Mouse (Mus musculus): ENCODE measurements around the gene Rrp12. TPM values are rescaled to one million over a fixed set of nuclear protein-coding genes. Genes with fewer than 3 reads are reported as not detected.

Gene Rrp12
- 16.6 and 21.2 TPM in 2 replicates for polyA plus RNA-seq (2015; fragmentation: Nextera tagmentation; extraction: Ambion mirVana)

DNA sequence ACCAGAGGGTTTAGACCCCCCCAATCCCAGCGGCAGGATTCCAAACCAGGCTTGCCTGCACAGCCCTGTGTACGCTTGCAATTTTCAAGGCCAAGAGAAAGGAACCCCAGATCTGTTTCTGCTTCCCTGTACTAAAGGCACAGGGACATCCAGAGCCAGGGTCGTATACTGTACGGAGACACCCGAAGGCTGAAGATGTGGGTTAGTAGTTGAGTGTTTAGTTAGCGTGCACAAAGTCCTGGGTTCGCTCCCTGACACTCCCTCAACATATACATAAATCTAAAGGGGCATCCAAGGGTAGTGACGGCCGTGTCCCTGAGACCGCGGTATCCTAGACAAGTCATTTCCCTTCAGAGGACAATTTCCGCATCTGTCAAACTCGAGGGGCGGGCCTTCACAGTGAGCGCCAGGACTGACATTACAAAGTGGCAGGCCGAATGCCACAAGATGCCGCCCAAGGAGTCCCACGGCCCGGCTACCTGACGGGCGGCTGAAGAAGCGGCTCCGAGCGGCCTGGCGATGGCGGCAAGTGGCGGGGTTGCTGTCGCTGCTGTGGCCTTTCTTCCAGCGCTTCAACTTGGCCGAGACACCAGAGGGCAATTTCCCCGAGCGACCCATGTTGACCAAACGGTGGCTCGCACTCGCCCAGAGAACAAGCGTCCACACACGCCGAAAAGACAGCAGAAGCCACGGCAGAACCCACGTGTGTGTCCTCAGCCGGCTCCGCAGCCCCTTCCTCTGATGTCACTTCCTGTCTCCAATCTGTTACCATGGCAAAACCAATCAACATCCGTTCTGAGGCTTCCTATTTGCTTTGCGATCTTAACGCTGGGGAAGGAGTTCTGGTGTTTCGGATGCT, at the start of gene Rrp12:
Gene Rrp12 (minus strand): TSS at position 714 of the 859 bp plus-strand sequence.
- no peaks in the 10 kb centered on the region for H3K27me3 ChIP-seq (replicated peaks; ENCODE audit: control insufficient read depth, insufficient read depth, low read length)
- H3K27ac ChIP-seq (ENCODE audit: low read depth, low read length), result peak within 1 kb of the TSS; percentile 29
- no peaks in the 10 kb centered on the region for H3K9me3 ChIP-seq (ENCODE audit: control insufficient read depth, low read length)
- peak within 1 kb of the TSS; percentile 72 for H3K9ac ChIP-seq (ENCODE audit: low read depth, low read length)
- peak within 1 kb of the TSS; percentile 86 for H3K4me3 ChIP-seq (ENCODE audit: low read length)
- no peaks in the 10 kb centered on the region for H3K36me3 ChIP-seq (ENCODE audit: control insufficient read depth, insufficient read depth, low read length)
- peak within 1 kb of the TSS; percentile 89 for H3K4me2 ChIP-seq (ENCODE audit: low read length)
- under 1% methylated on average over 46 of the region's 46 CpGs for WGBS
- ATAC-seq, result peak; percentile 97
- H3K4me1 ChIP-seq (ENCODE audit: control insufficient read depth, insufficient read depth, low read depth, low read length), result peaks cover 15% of the 10 kb centered on the region

DNA sequence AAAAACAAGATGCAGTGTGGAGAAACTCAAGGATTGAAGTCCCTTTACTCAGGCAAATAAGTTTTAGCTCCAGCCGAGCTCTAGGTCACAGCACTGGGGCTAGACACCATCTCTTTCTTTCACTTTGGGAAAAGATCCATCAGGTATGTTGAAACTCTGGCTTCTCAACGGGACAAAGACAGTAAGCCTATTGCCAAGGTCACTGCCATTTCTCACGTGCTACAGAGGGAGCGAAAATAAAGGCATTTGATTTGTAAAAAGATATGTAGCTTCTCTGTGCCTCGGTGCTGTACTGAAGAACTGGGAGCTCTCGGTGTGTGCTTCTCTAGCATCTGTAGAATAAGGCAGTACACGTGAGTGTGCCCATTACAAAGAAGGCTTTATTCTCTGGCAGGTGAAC, 47.9 kb upstream of the Rrp12 start:
- Histone ChIP-seq H3K27ac (ENCODE audit: low read depth, low read length) (no peak overlapping the region), H3K9me3 (ENCODE audit: control insufficient read depth, low read length) (no peaks in the 10 kb centered on the region), H3K27me3 (replicated peaks; ENCODE audit: control insufficient read depth, insufficient read depth, low read length) (no peaks in the 10 kb centered on the region), H3K4me2 (ENCODE audit: low read length) (no peak overlapping the region), H3K4me1 (ENCODE audit: control insufficient read depth, insufficient read depth, low read depth, low read length) (no peaks in the 10 kb centered on the region), H3K9ac (ENCODE audit: low read depth, low read length) (no peak overlapping the region), H3K4me3 (ENCODE audit: low read length) (no peak overlapping the region), H3K36me3 (ENCODE audit: control insufficient read depth, insufficient read depth, low read length) (peaks cover 60% of the 10 kb centered on the region)
- ATAC-seq, result no peak
- WGBS, result 92% methylated on average over 7 of the region's 7 CpGs

DNA sequence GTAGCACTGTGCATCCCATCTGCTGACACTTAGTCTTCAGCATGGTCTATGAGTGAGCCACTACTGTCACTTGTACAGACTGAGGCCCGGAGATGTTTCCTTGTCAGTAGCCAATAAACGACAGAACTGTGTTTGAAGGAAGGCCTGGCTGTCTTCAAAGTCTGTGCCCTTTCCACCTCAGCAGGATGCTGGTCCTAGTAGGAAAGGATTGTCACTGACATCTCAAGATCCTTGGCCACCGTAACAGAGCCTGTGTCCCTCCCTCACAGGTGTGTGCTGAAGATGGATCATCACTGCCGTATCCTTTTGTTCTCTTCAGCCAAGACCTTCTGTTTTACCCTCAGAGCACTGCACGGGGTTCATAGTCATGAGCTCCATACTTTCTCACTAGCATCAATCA, 42.6 kb upstream of the Rrp12 start:
- no peak for ATAC-seq

DNA sequence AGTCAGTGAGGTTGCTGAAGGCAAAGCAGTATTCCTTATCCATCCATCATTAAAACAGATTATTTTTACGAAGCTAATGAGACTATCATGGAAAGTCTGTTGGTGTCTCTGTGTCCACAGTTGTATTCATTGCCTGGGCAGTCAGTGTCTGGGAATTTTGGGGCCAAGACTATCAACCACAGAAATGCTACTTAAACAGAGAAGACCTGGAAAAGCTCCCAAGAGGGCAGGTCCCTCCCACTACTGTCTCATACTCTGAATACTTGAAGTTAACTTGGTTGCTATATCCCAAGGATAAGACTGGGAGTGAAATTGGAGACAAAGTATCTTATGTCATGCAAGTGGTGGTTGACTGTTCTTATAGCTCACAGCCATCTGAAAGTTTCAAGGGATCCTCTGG, 39.9 kb upstream of the Rrp12 start:
- no peak for ATAC-seq
- Histone ChIP-seq H3K27ac (ENCODE audit: low read depth, low read length) (no peak overlapping the region), H3K27me3 (replicated peaks; ENCODE audit: control insufficient read depth, insufficient read depth, low read length) (no peaks in the 10 kb centered on the region), H3K9ac (ENCODE audit: low read depth, low read length) (no peak overlapping the region), H3K4me1 (ENCODE audit: control insufficient read depth, insufficient read depth, low read depth, low read length) (peaks cover 18% of the 10 kb centered on the region), H3K36me3 (ENCODE audit: control insufficient read depth, insufficient read depth, low read length) (peaks cover 22% of the 10 kb centered on the region), H3K9me3 (ENCODE audit: control insufficient read depth, low read length) (no peaks in the 10 kb centered on the region), H3K4me3 (ENCODE audit: low read length) (no peak overlapping the region), H3K4me2 (ENCODE audit: low read length) (no peak overlapping the region)
- WGBS, result 91% methylated on average over 1 of the region's 1 CpGs

More for the DNA sequence above, 42.6 kb upstream of the Rrp12 start:
- H3K36me3 ChIP-seq (ENCODE audit: control insufficient read depth, insufficient read depth, low read length), result peaks cover 36% of the 10 kb centered on the region
- no peak overlapping the region for H3K9ac ChIP-seq (ENCODE audit: low read depth, low read length)
- H3K27ac ChIP-seq (ENCODE audit: low read depth, low read length), result no peak overlapping the region
- H3K9me3 ChIP-seq (ENCODE audit: control insufficient read depth, low read length), result no peaks in the 10 kb centered on the region
- H3K4me1 ChIP-seq (ENCODE audit: control insufficient read depth, insufficient read depth, low read depth, low read length), result peaks cover 10% of the 10 kb centered on the region
- H3K4me2 ChIP-seq (ENCODE audit: low read length), result no peak overlapping the region
- no peak overlapping the region for H3K4me3 ChIP-seq (ENCODE audit: low read length)
- no peaks in the 10 kb centered on the region for H3K27me3 ChIP-seq (replicated peaks; ENCODE audit: control insufficient read depth, insufficient read depth, low read length)
- WGBS, result 92% methylated on average over 5 of the region's 5 CpGs

DNA sequence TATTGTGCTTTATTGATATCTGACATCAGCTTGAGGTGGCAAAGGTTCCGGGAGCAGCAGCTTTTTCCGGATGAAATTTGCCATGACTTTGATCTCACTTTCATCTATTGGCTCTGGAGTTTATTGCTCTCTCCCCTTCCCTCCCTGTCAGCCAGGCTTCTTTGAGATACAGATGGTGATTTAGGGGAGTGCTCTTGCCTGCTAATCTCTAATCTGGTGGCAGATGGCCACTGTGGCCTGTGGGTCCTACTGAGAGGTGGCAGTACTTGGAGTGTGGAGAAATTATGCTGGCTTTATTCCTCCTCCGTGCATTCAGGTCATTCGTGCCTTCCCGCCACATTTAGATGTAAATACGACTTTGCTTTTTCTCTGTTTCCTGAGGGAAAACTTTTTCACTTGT, 38.2 kb upstream of the Rrp12 start:
- H3K9ac ChIP-seq (ENCODE audit: low read depth, low read length), result peak overlapping the region; percentile 81
- H3K36me3 ChIP-seq (ENCODE audit: control insufficient read depth, insufficient read depth, low read length), result peaks cover 18% of the 10 kb centered on the region
- no peak overlapping the region for H3K27ac ChIP-seq (ENCODE audit: low read depth, low read length)
- H3K27me3 ChIP-seq (replicated peaks; ENCODE audit: control insufficient read depth, insufficient read depth, low read length), result no peaks in the 10 kb centered on the region
- no peak for ATAC-seq
- peaks cover 18% of the 10 kb centered on the region for H3K4me1 ChIP-seq (ENCODE audit: control insufficient read depth, insufficient read depth, low read depth, low read length)
- H3K9me3 ChIP-seq (ENCODE audit: control insufficient read depth, low read length), result no peaks in the 10 kb centered on the region
- 27% methylated on average over 6 of the region's 6 CpGs for WGBS
- H3K4me3 ChIP-seq (ENCODE audit: low read length), result peak overlapping the region; percentile 72
- peak overlapping the region; percentile 72 for H3K4me2 ChIP-seq (ENCODE audit: low read length)

DNA sequence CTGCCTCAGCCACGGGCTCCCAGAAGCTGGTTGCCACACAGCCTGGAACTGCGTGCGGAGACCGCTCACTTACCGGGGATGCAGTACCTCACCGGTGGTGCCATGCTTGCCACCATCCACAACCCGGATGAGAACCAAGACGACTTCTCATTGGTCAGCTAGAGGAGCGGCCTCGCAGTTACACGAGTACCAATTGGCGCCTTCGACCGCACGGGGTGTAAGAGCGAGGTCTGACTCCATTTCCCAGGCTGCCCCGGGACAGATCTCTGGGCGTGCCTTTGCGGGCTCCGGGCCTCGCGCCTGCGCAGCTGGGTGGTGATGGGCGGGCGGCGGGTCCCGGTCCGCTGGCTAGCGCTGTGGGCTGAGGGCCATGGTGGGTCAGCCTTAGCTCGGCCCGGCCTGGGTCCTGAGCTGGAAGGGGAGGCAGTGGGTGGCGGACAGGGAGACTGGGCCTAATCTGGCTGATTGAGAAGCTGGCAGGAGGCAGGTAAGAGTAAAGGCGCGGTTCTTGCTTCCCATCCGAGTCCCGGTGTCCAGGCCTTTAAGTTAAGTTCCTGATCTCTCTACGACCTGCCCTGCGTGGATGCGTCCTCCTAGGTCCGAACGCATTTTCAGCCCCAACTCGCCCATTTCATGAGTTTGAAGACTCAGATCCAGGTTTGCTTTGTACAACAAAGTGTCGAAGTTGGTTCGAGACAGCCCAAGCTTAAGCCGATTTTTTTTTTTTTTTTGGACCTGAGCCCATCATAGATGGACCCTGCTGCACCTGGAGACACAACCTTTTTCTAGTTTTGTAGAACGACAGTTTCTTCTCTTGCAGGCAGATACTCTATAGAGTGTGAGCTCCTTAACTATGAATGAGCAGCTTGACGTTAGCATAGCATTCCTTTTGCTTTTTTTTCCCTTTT, 37.5 kb upstream of the Rrp12 start, which contains the start of the genes Exosc1 and Zdhhc16:
Gene Exosc1 (minus strand): TSS at position 245 of the 908 bp plus-strand sequence.
Gene Zdhhc16 (plus strand): TSS at position 302 of the 908 bp plus-strand sequence.
- Histone ChIP-seq H3K36me3 (ENCODE audit: control insufficient read depth, insufficient read depth, low read length) (peaks cover 14% of the 10 kb centered on the region), H3K4me3 (ENCODE audit: low read length) (peak within 1 kb of the TSS; percentile 72), H3K9ac (ENCODE audit: low read depth, low read length) (peak within 1 kb of the TSS; percentile 81), H3K27ac (ENCODE audit: low read depth, low read length) (peak within 1 kb of the TSS; percentile 63), H3K9me3 (ENCODE audit: control insufficient read depth, low read length) (no peaks in the 10 kb centered on the region), H3K27me3 (replicated peaks; ENCODE audit: control insufficient read depth, insufficient read depth, low read length) (no peaks in the 10 kb centered on the region), H3K4me2 (ENCODE audit: low read length) (peak within 1 kb of the TSS; percentile 80), H3K4me1 (ENCODE audit: control insufficient read depth, insufficient read depth, low read depth, low read length) (peaks cover 18% of the 10 kb centered on the region)
- WGBS, result under 1% methylated on average over 47 of the region's 47 CpGs
- ATAC-seq, result peak; percentile 100

DNA sequence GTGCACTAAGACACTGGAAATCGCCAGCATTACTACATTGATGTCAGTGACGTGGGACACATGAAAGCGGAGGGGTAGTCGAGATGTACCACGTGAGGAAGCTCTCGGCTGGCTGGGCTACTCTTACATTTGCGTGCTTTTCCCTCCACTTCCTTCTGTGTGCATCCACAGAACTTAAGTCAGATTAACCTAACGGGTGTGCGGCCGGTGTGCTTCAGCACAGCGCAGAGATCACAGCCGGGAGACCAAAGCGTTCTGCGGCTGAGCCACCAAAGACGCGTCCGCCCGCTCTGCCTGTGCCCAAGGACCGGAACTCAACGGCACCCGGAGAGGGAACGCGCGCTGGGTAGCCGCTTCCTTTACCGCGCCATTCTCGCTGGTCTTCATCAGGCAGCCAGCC, 36.7 kb upstream of the Rrp12 start:
- Histone ChIP-seq H3K27me3 (replicated peaks; ENCODE audit: control insufficient read depth, insufficient read depth, low read length) (no peaks in the 10 kb centered on the region), H3K4me1 (ENCODE audit: control insufficient read depth, insufficient read depth, low read depth, low read length) (peaks cover 18% of the 10 kb centered on the region), H3K4me3 (ENCODE audit: low read length) (peak overlapping the region; percentile 72), H3K27ac (ENCODE audit: low read depth, low read length) (peak overlapping the region; percentile 63), H3K36me3 (ENCODE audit: control insufficient read depth, insufficient read depth, low read length) (peaks cover 8% of the 10 kb centered on the region; the same call in 1 of the 2 replicates), H3K9me3 (ENCODE audit: control insufficient read depth, low read length) (no peaks in the 10 kb centered on the region), H3K9ac (ENCODE audit: low read depth, low read length) (peak overlapping the region; percentile 65), H3K4me2 (ENCODE audit: low read length) (peak overlapping the region; percentile 80)
- ATAC-seq, result no peak; the same call in 1 of the 2 replicates
- under 1% methylated on average over 28 of the region's 28 CpGs for WGBS

DNA sequence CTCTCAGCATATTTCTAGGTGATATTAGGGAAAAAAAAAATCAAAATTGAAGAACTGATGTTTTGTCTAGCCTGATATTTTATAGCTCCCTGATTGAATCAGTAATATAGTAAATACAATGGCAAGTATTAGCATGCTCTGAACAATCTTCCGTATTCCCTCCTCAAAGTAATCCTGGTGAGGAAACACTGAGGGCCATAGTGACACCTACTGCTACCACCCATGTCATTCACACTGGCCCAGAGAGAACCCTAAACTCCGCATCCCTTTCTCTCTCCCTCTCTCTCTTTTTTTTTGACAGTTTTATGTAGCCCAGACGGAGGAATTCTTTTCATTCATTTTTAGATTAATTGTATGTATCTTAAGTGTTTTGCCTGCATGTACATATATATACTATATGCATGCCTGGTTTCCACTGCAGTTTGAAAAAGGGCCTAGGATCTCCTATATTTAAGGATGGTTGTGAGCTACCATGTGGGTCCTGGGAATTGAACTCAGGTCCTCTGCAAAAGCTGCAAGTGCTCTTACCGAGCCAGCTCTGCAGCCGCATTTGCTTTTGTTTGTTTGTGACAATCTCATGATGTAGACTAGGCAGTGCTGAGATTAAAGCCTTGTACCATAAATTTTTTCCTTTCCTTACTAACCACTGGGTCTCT, 24.6 kb upstream of the Rrp12 start:
- H3K27me3 ChIP-seq (replicated peaks; ENCODE audit: control insufficient read depth, insufficient read depth, low read length), result no peaks in the 10 kb centered on the region
- peaks cover 36% of the 10 kb centered on the region for H3K36me3 ChIP-seq (ENCODE audit: control insufficient read depth, insufficient read depth, low read length)
- H3K4me2 ChIP-seq (ENCODE audit: low read length), result no peak overlapping the region
- no peaks in the 10 kb centered on the region for H3K4me1 ChIP-seq (ENCODE audit: control insufficient read depth, insufficient read depth, low read depth, low read length)
- no peak overlapping the region for H3K27ac ChIP-seq (ENCODE audit: low read depth, low read length)
- H3K9ac ChIP-seq (ENCODE audit: low read depth, low read length), result no peak overlapping the region
- no peak overlapping the region for H3K4me3 ChIP-seq (ENCODE audit: low read length)
- H3K9me3 ChIP-seq (ENCODE audit: control insufficient read depth, low read length), result no peaks in the 10 kb centered on the region
- no peak for ATAC-seq
- 79% methylated on average over 5 of the region's 5 CpGs for WGBS
